Mouse (Mus musculus) cerebellum, adult 2 months (tissue): ENCODE measurements around the gene Rgs19. TPM values are rescaled to one million over a fixed set of nuclear protein-coding genes. Genes with fewer than 3 reads are reported as not detected.

Source experiments
- DNase-seq, 2 experiments: peaks; one replicate each; pipeline ENCODE4 v3.0.0; 2021
- H3K27ac ChIP-seq: fragments of 200-500 bp; 2 replicates; pipeline ENCODE4 v1.5.1; 2012; ENCODE audit warnings: low read length, control low read depth, inconsistent platforms; ENCODE audit not compliant: insufficient read depth
- H3K27me3 ChIP-seq: fragments of 200-500 bp; 2 replicates; pipeline ENCODE4 v1.6.1; 2012; ENCODE audit warnings: inconsistent platforms, mild to moderate bottlenecking, low read length, moderate library complexity; ENCODE audit not compliant: control insufficient read depth, insufficient read depth
- H3K4me1 ChIP-seq: fragments of 200-500 bp; 2 replicates; pipeline ENCODE4 v1.6.1; 2011; ENCODE audit warnings: low read length; ENCODE audit not compliant: control insufficient read depth, insufficient read depth
- H3K4me3 ChIP-seq: fragments of 200-500 bp; replicated peaks from 2 replicates; pipeline ENCODE3; 2011; ENCODE audit warnings: mild to moderate bottlenecking, low read depth, low read length, control low read depth; ENCODE audit not compliant: insufficient read depth
- CTCF ChIP-seq: fragments of 200-500 bp; IDR thresholded peaks from 2 replicates; pipeline ENCODE4 v1.5.1; 2011; ENCODE audit warnings: low read depth, mild to moderate bottlenecking, control low read depth, low read length, moderate library complexity, borderline replicate concordance; ENCODE audit not compliant: insufficient read depth
- POLR2A ChIP-seq: fragments of 200-500 bp; IDR thresholded peaks from 2 replicates; pipeline ENCODE4 v1.6.1; 2011; ENCODE audit warnings: low read length, control low read depth, borderline replicate concordance; ENCODE audit not compliant: insufficient read depth
- WGBS: fragments of 180-500 bp; shearing (Covaris S2); methylation state at CpG from one replicate; pipeline ENCODE4 v1.1.7; 2018; 5-methylcytosine and 5-hydroxymethylcytosine counted together
- polyA plus RNA-seq: library from polyadenylated mRNA; depleted of rRNA; stranded (reverse); fragments of >200 nt; gene quantifications from 2 replicates; pipeline ENCODE4 v1.2.3, GENCODE M21; 2012; rRNA removed

Gene Rgs19
- 29.2 and 30.6 TPM in 2 replicates for polyA plus RNA-seq

DNA sequence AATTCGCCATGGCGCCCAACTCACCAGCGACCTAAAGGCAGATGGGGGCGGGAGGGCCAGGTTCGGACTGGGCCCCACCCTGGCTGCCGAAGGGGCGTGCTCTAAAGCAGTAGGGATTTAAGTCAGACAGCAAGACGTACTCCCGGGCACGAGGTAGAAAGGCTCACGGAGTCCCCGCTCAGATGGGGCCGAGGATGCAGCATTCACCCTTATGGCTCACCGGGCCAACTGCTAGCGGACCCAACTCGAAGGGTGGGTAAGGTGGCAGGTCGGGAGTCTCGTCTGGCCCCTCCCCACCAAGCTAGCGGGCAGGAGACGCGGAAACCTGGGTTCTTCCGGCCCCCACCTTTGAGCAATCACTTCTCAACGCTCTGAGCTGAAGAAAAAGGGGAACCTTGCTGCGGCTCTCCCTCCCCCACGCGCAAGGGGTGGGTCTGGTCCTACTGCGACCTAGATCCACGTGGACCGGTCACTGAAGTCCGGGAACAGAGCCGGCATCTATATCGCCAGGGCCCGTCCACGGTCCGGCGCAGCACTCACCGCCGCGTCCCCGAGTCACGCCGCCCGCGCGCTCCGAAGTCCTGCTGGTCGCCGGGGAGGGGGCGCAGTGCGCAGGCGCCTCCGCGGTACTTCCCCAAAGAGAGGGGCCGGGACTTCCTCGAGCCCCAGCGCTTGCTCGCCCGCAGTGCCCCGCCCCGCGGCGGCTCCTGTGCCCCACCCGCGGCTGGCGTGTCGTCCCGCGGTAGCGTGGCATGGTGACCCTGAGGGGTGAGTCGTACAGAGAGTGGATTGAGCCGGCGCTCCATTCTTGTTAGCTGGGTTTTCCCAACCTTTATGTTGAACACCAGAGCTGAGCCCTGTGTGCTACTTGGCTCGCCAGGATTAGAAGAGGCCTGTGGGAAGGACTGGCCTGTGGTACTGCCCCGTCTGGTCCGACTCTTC lies at the start of gene Rgs19:
Rgs19 (minus strand) TSS at position 639 of the 942 bp plus-strand sequence.
- TF ChIP-seq CTCF (no peak), POLR2A (no peak)
- Histone ChIP-seq H3K27me3 (no peaks in the 10 kb centered on the region), H3K4me3 (peak within 1 kb of the TSS; percentile 66), H3K4me1 (no peaks in the 10 kb centered on the region), H3K27ac (no peak within 1 kb of the TSS)
- WGBS = under 1% methylated on average over 75 of the region's 75 CpGs
- peak; percentile 75 to 76 for DNase-seq

DNA sequence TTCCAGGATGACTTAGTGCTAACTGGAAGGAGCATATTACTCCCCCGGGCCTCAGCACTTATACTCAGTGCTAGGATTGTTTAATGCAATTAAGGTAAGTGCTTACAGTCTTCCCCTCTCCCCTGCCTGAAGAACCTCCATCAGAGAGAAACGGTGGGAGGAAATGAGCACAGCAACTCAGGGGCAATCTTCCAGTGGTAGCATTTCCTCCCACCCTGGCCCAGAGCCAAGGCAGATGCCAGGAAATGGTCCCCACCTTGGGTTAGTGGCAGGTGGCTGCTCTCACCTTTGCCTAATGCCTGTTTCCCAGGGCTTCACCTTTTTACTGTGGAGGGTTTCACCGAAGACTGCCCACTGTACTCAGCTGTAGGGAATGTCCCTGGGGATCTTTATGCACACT lies 36.3 kb upstream of the Rgs19 start:
- no peak for TF ChIP-seq CTCF
- no peak for TF ChIP-seq POLR2A
- DNase-seq = no peak
- no peaks in the 10 kb centered on the region for H3K27me3 ChIP-seq
- H3K27ac ChIP-seq = no peak overlapping the region
- no peak overlapping the region for H3K4me3 ChIP-seq
- 60% methylated on average over 3 of the region's 3 CpGs for WGBS
- H3K4me1 ChIP-seq = no peaks in the 10 kb centered on the region

DNA sequence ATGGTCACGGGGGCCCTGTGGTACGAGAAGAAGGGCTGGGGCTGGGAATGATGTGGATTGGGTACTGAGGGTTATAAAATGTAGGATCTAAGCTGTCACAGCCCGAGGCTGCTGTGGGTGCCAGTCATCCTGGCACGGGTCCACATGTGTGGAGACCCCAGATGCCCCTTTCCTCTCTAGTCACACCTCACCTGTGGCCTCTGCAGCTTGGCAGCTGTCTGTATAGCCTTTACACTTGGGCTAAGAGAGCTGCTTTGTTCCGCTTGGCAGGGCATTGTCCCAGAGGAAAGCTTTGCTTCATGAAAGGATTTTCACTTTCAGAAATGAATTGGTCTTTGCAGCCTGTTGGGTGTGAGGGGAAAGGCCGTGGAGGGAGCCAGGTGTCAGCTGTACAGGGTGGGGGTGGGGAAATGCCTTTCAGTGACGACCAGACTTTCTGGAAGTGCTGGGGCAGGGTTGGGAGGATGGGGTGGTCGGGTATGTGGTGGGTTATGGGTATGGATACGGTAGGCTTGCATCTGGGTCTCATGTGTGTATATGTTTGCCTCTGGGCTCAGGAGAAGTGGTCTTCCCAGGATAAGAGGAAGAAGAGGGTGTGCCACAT lies 34.0 kb upstream of the Rgs19 start:
- H3K27ac ChIP-seq = no peak overlapping the region
- no peaks in the 10 kb centered on the region; the same call in 1 of the 2 replicates for H3K4me1 ChIP-seq
- no peak for DNase-seq
- H3K4me3 ChIP-seq = no peak overlapping the region
- no peak for TF ChIP-seq CTCF
- TF ChIP-seq POLR2A = no peak
- WGBS = 54% methylated on average over 9 of the region's 9 CpGs
- H3K27me3 ChIP-seq = no peaks in the 10 kb centered on the region

DNA sequence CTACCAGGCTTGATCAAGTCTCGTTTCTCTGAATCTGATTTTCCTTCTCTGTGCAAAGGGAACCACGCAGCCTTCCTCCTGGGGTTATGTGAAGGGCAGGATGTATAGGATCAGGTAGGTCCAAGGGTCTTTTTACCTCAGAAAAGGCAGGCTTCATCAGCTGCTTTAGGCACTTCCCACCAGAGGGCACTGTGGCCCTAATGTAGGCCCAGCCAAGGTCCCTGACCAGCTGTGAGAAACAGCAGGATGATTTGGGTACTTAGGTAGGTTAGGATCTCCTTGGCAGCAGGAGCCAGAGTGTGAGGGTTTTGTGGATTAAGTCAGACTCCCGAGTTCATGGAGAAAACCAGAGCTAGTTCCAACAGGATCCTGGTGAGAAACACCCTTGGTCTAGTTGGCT lies 28.4 kb upstream of the Rgs19 start:
- WGBS = 43% methylated on average over 3 of the region's 3 CpGs
- no peak for DNase-seq
- Histone ChIP-seq H3K4me1 (peaks cover 29% of the 10 kb centered on the region), H3K27ac (no peak overlapping the region), H3K27me3 (no peaks in the 10 kb centered on the region), H3K4me3 (no peak overlapping the region)
- TF ChIP-seq CTCF (peak; percentile 72), POLR2A (no peak)

DNA sequence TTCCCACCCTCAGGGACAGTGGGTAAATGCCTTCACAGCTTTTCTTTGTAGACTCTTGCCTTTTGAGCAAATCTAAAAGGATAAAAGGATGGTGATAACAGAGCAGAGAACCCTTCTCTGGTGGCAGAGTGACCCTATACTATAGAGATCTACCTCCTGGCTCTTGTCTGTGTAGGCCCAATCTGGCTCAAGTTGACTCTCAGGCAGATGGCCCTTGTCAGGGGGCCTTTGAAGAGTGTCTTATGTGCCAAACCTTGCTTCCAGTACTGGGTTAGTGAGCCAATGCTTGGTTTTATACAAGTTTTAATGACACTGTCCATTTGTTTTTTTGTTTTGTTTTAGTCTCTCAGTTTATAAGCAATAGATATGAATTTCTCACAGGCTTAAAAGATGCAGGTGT lies 27.4 kb upstream of the Rgs19 start:
- TF ChIP-seq POLR2A (no peak), CTCF (no peak)
- peak overlapping the region; percentile 55; the same call in 1 of the 2 replicates for H3K27ac ChIP-seq
- DNase-seq = peak; percentile 66 to 84
- no peak overlapping the region for H3K4me3 ChIP-seq
- H3K27me3 ChIP-seq = no peaks in the 10 kb centered on the region
- H3K4me1 ChIP-seq = peaks cover 29% of the 10 kb centered on the region

DNA sequence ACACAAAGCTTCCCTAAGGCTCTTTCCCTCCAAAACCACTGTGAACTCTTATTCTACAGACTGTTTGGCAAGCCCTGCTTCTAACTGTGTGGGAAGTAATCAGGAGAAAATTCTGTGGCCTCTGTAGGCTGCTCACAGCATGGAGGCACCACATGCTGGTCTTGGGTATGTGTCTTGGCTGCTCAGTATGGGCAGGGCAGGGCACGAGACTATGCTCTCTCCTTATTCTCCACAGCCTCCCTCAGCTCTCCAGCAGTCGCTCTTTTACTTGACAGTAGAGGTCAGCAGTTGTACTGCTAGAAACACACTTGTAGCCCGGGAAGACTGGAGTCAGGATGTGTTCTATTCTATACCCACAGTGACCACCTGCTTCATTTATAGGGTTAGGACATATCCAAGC lies 26.3 kb upstream of the Rgs19 start:
- WGBS = 5% methylated on average over 3 of the region's 3 CpGs
- Histone ChIP-seq H3K4me3 (no peak overlapping the region), H3K4me1 (peaks cover 35% of the 10 kb centered on the region), H3K27me3 (no peaks in the 10 kb centered on the region), H3K27ac (peak overlapping the region; percentile 55)
- DNase-seq = peak; percentile 54 to 65
- TF ChIP-seq CTCF (peak; percentile 40; the same call in 1 of the 2 replicates), POLR2A (no peak)

DNA sequence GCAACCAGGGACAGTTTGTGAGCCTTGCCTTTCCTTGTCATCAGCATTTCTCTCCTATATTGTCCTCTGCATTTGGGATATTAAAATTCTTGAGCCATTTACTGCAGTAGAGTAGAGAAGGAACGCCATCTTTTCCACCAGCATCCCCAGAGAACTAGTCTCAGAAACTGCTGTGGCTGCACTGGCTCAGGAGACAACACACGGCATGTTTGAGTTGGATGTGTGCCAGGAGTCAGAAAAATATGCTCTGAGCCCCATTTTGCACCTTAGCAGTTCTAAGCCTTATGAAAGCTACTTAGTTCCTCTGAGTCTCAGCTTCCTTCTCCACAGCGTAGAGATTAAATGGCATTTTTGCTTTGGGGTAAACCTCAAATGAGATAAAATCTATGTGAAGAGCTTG lies 23.2 kb upstream of the Rgs19 start:
- 39% methylated on average over 3 of the region's 3 CpGs for WGBS
- no peak for TF ChIP-seq POLR2A
- no peak for TF ChIP-seq CTCF
- H3K27me3 ChIP-seq = no peaks in the 10 kb centered on the region
- peaks cover 46% of the 10 kb centered on the region for H3K4me1 ChIP-seq
- no peak overlapping the region for H3K27ac ChIP-seq
- H3K4me3 ChIP-seq = no peak overlapping the region
- peak in 1 of 2 experiments; percentile 38 for DNase-seq

DNA sequence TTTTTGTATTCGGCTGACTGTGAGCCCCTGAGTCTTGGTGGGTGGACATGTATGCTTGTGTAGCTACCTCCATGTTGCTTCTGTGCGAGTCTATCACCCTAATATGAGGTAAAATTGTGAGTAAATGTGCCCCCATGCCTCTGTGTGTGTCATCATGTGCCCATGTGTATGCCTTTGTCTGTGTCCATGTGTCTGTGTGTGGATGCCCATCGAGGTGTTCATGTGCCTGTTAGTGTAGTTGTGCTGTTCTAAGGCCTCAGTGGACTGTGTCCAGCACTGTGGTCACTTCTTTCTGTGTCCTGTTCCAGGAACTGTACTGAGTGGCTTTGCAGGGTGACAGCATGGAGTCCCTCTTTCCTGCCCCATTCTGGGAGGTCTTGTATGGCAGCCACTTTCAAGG lies 21.6 kb upstream of the Rgs19 start:
- Histone ChIP-seq H3K27ac (no peak overlapping the region), H3K4me3 (peak overlapping the region; percentile 17), H3K4me1 (peaks cover 43% of the 10 kb centered on the region), H3K27me3 (no peaks in the 10 kb centered on the region)
- no peak for TF ChIP-seq POLR2A
- no peak for TF ChIP-seq CTCF
- 56% methylated on average over 3 of the region's 3 CpGs for WGBS
- DNase-seq = no peak
